Mouse (Mus musculus): ENCODE results near the gene Cidec. TPM values are rescaled to one million over a fixed set of nuclear protein-coding genes. Genes with fewer than 3 reads are reported as not detected.
A peak's percentile ranks its signal among the peaks of the same experiment; 100 is the strongest.

Cidec gene
- polyA plus RNA-seq, 1 experiment = 7.8 TPM

- Histone ChIP-seq H3K27me3 (ENCODE audit: control insufficient read depth, insufficient read depth, low read length) (no peaks in the 10 kb centered on the region), H3K27ac (ENCODE audit: insufficient read depth, low read length) (no peak overlapping the region), H3K4me1 (ENCODE audit: control insufficient read depth, insufficient read depth, insufficient read length) (peaks cover 3% of the 10 kb centered on the region; the same call in 1 of the 2 replicates), H3K4me3 (ENCODE audit: extremely low read depth, insufficient read depth, insufficient read length) (no peak overlapping the region), H3K36me3 (ENCODE audit: control insufficient read depth, insufficient read depth, low read length) (no peaks in the 10 kb centered on the region)
- no peak for TF ChIP-seq POLR2A (IDR thresholded peaks at IDR 0.05; ENCODE audit: low read depth, low read length)
- no peak for TF ChIP-seq CTCF (IDR thresholded peaks at IDR 0.05; ENCODE audit: extremely low read depth, insufficient read depth, insufficient read length, insufficient replicate concordance)
- no peak for DNase-seq (ENCODE audit: low read depth in 1 of 2, low spot score in 2 of 2)
- 67% methylated on average over 7 of the region's 7 CpGs for WGBS
Measured at GRCm38 (mm10) chr6:113477353-113477752, 41.8 kb upstream of the Cidec start.

DNA sequence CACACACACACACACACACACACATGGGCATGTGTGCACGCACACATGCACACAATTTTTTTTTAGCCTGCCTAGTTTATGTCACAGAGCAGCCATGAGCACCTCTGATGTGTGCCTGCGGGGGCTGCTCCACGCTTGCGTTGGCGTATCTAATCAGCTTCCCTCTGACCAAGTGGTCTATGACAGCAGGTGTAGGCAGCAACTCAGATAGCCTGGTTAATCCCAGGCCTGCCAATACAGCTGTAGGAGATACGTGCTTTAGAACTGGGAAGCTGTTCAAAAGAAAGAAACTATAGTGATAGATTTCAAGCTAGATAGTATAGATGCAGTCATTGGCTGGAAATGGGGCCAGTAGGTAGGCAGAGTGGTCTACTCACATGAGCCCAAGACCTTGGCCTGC is 38.2 kb upstream of the Cidec start:
- Histone ChIP-seq H3K27me3 (ENCODE audit: control insufficient read depth, insufficient read depth, low read length) (no peaks in the 10 kb centered on the region), H3K4me3 (ENCODE audit: extremely low read depth, insufficient read depth, insufficient read length) (no peak overlapping the region), H3K36me3 (ENCODE audit: control insufficient read depth, insufficient read depth, low read length) (no peaks in the 10 kb centered on the region), H3K4me1 (ENCODE audit: control insufficient read depth, insufficient read depth, insufficient read length) (peaks cover 4% of the 10 kb centered on the region; the same call in 1 of the 2 replicates), H3K27ac (ENCODE audit: insufficient read depth, low read length) (no peak overlapping the region)
- 83% methylated on average over 6 of the region's 6 CpGs for WGBS
- TF ChIP-seq POLR2A (IDR thresholded peaks at IDR 0.05; ENCODE audit: low read depth, low read length) (no peak), CTCF (IDR thresholded peaks at IDR 0.05; ENCODE audit: extremely low read depth, insufficient read depth, insufficient read length, insufficient replicate concordance) (no peak)
- no peak for DNase-seq (ENCODE audit: low read depth in 1 of 2, low spot score in 2 of 2)

DNA sequence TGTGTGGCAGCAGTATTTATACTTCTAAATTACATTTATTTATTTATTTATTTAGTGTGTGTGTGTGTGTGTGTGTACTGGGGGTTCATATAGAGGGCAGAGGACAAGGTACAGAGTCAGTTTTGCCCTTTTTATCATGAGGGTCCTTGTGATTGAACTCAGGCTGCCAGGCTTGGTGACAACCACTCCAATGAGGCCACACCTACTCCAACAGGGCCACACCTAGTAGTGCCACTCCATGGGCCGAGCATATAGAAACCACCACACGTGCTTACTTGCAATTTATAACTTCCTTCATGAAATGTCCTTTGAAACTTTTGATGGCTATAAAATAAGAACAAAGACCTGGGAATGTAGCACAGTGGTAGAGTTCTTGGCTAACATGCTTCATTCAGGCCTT is 37.7 kb upstream of the Cidec start:
- WGBS = 58% methylated on average over 2 of the region's 2 CpGs
- Histone ChIP-seq H3K4me1 (ENCODE audit: control insufficient read depth, insufficient read depth, insufficient read length) (peaks cover 4% of the 10 kb centered on the region; the same call in 1 of the 2 replicates), H3K27me3 (ENCODE audit: control insufficient read depth, insufficient read depth, low read length) (no peaks in the 10 kb centered on the region), H3K4me3 (ENCODE audit: extremely low read depth, insufficient read depth, insufficient read length) (no peak overlapping the region), H3K36me3 (ENCODE audit: control insufficient read depth, insufficient read depth, low read length) (no peaks in the 10 kb centered on the region), H3K27ac (ENCODE audit: insufficient read depth, low read length) (no peak overlapping the region)
- no peak for DNase-seq (ENCODE audit: low read depth in 1 of 2, low spot score in 2 of 2)
- TF ChIP-seq POLR2A (IDR thresholded peaks at IDR 0.05; ENCODE audit: low read depth, low read length) (no peak), CTCF (IDR thresholded peaks at IDR 0.05; ENCODE audit: extremely low read depth, insufficient read depth, insufficient read length, insufficient replicate concordance) (no peak)

GRCm38 (mm10) chr6:113472061-113472460 is 36.5 kb upstream of the Cidec start:
- no peak overlapping the region for H3K4me3 ChIP-seq (ENCODE audit: extremely low read depth, insufficient read depth, insufficient read length)

DNA sequence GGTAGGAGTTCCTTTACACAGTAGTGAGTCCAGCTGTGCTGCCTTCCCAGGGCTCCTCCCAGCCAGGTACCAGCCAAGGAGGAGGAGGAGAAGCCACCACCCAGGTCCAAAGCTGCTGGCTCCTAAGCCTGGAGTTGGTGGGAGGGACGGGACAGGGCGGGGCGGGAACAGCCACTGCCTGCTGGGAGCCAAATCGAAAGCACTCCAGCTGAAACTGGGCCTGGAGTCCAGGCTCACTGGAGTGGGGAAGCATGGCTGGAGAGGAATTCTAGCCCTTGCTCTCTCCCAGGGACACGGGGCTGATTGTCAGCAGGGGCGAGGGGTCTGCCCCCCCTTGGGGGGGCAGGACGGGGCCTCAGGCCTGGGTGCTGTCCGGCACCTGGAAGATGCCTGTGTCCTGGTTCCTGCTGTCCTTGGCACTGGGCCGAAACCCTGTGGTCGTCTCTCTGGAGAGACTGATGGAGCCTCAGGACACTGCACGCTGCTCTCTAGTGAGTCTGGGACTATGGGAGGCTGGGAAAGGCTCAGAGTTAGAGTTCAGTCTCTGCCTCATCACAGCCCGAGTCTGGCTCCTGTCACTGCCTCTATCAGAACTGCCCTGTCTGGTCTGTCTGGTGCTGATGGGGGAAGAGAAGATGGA is 35.9 kb upstream of the Cidec start, which contains the start of gene Il17rc:
Il17rc (plus strand) TSS at position 131 of the 640 bp plus-strand sequence.
- H3K4me3 ChIP-seq (ENCODE audit: extremely low read depth, insufficient read depth, insufficient read length) = peak within 1 kb of the TSS; percentile 19; the same call in 1 of the 2 replicates
- no peak for DNase-seq (ENCODE audit: low read depth in 1 of 2, low spot score in 2 of 2)
- H3K27ac ChIP-seq (ENCODE audit: insufficient read depth, low read length) = no peak within 1 kb of the TSS
- H3K4me1 ChIP-seq (ENCODE audit: control insufficient read depth, insufficient read depth, insufficient read length) = peaks cover 4% of the 10 kb centered on the region; the same call in 1 of the 2 replicates
- no peaks in the 10 kb centered on the region for H3K36me3 ChIP-seq (ENCODE audit: control insufficient read depth, insufficient read depth, low read length)
- TF ChIP-seq CTCF (IDR thresholded peaks at IDR 0.05; ENCODE audit: extremely low read depth, insufficient read depth, insufficient read length, insufficient replicate concordance) = no peak
- WGBS = 82% methylated on average over 12 of the region's 12 CpGs
- no peaks in the 10 kb centered on the region for H3K27me3 ChIP-seq (ENCODE audit: control insufficient read depth, insufficient read depth, low read length)

More at GRCm38 (mm10) chr6:113472061-113472460, 36.5 kb upstream of the Cidec start:
- H3K27ac ChIP-seq (ENCODE audit: insufficient read depth, low read length) = no peak overlapping the region
- 80% methylated on average over 10 of the region's 10 CpGs for WGBS
- H3K36me3 ChIP-seq (ENCODE audit: control insufficient read depth, insufficient read depth, low read length) = no peaks in the 10 kb centered on the region
- DNase-seq (ENCODE audit: low read depth in 1 of 2, low spot score in 2 of 2) = no peak
- H3K4me1 ChIP-seq (ENCODE audit: control insufficient read depth, insufficient read depth, insufficient read length) = peaks cover 4% of the 10 kb centered on the region; the same call in 1 of the 2 replicates
- no peaks in the 10 kb centered on the region for H3K27me3 ChIP-seq (ENCODE audit: control insufficient read depth, insufficient read depth, low read length)
- TF ChIP-seq POLR2A (IDR thresholded peaks at IDR 0.05; ENCODE audit: low read depth, low read length) (no peak), CTCF (IDR thresholded peaks at IDR 0.05; ENCODE audit: extremely low read depth, insufficient read depth, insufficient read length, insufficient replicate concordance) (no peak)

- no peak overlapping the region for H3K27ac ChIP-seq (ENCODE audit: insufficient read depth, low read length)
Measured at GRCm38 (mm10) chr6:113469432-113469831, 33.9 kb upstream of the Cidec start.

GRCm38 (mm10) chr6:113469021-113469420 is 33.5 kb upstream of the Cidec start:
- peak; percentile 59 to 66 for DNase-seq (ENCODE audit: low read depth in 1 of 2, low spot score in 2 of 2)
- peak overlapping the region; percentile 44 for H3K4me3 ChIP-seq (ENCODE audit: extremely low read depth, insufficient read depth, insufficient read length)
- no peak overlapping the region for H3K27ac ChIP-seq (ENCODE audit: insufficient read depth, low read length)

More at GRCm38 (mm10) chr6:113469432-113469831, 33.9 kb upstream of the Cidec start:
- Histone ChIP-seq H3K4me3 (ENCODE audit: extremely low read depth, insufficient read depth, insufficient read length) (peak overlapping the region; percentile 44), H3K27me3 (ENCODE audit: control insufficient read depth, insufficient read depth, low read length) (no peaks in the 10 kb centered on the region), H3K4me1 (ENCODE audit: control insufficient read depth, insufficient read depth, insufficient read length) (peaks cover 4% of the 10 kb centered on the region; the same call in 1 of the 2 replicates), H3K36me3 (ENCODE audit: control insufficient read depth, insufficient read depth, low read length) (no peaks in the 10 kb centered on the region)
- 12% methylated on average over 31 of the region's 31 CpGs for WGBS
- peak in 1 of 2 experiments; percentile 64 for DNase-seq (ENCODE audit: low read depth in 1 of 2, low spot score in 2 of 2)
- TF ChIP-seq CTCF (IDR thresholded peaks at IDR 0.05; ENCODE audit: extremely low read depth, insufficient read depth, insufficient read length, insufficient replicate concordance) = peak; percentile 79
- TF ChIP-seq POLR2A (IDR thresholded peaks at IDR 0.05; ENCODE audit: low read depth, low read length) = no peak

More at GRCm38 (mm10) chr6:113469021-113469420, 33.5 kb upstream of the Cidec start:
- TF ChIP-seq CTCF (IDR thresholded peaks at IDR 0.05; ENCODE audit: extremely low read depth, insufficient read depth, insufficient read length, insufficient replicate concordance) (peak; percentile 66; the same call in 1 of the 2 replicates), POLR2A (IDR thresholded peaks at IDR 0.05; ENCODE audit: low read depth, low read length) (no peak)
- H3K36me3 ChIP-seq (ENCODE audit: control insufficient read depth, insufficient read depth, low read length) = no peaks in the 10 kb centered on the region
- WGBS = 9% methylated on average over 9 of the region's 9 CpGs
- peaks cover 4% of the 10 kb centered on the region; the same call in 1 of the 2 replicates for H3K4me1 ChIP-seq (ENCODE audit: control insufficient read depth, insufficient read depth, insufficient read length)
- no peaks in the 10 kb centered on the region for H3K27me3 ChIP-seq (ENCODE audit: control insufficient read depth, insufficient read depth, low read length)
